Mouse (Mus musculus) c-Kit-negative CD71-positive TER-119-positive erythroid progenitor cells, embryonic 14.5 days (primary cell): Measurements from ENCODE around the gene Gpr55.

Source experiments
- DNase-seq: peaks from one replicate; pipeline ENCODE4 v3.0.0-alpha.2; 2013; ENCODE audit warnings: low read depth, low spot score

The Gpr55 gene

GRCm38 (mm10) chr1:85916830-85917450 lies 43.9 kb downstream of the Gpr55 start:
- DNase-seq, result no peak

GRCm38 (mm10) chr1:85915890-85916289 lies 44.9 kb downstream of the Gpr55 start:
- no peak for DNase-seq

GRCm38 (mm10) chr1:85913078-85913755 lies 47.6 kb downstream of the Gpr55 start:
- DNase-seq, result no peak

GRCm38 (mm10) chr1:85908754-85909590 lies 51.8 kb downstream of the Gpr55 start:
- DNase-seq, result no peak

- no peak for DNase-seq
Observed at GRCm38 (mm10) chr1:85906892-85907291, 53.9 kb downstream of the Gpr55 start.

GRCm38 (mm10) chr1:85902108-85902561 lies 58.7 kb downstream of the Gpr55 start:
- no peak for DNase-seq

GRCm38 (mm10) chr1:85901516-85902107 lies 59.2 kb downstream of the Gpr55 start:
- DNase-seq, result no peak

- no peak for DNase-seq
Observed at GRCm38 (mm10) chr1:85900521-85901333, 60.1 kb downstream of the Gpr55 start.

GRCm38 (mm10) chr1:85899388-85899761 lies 61.4 kb downstream of the Gpr55 start:
- DNase-seq, result no peak

- no peak for DNase-seq
Observed at GRCm38 (mm10) chr1:85898761-85899387, 61.9 kb downstream of the Gpr55 start.

GRCm38 (mm10) chr1:85897901-85898760 lies 62.7 kb downstream of the Gpr55 start:
- DNase-seq, result no peak

- no peak for DNase-seq
Observed at GRCm38 (mm10) chr1:85896781-85897700, 63.8 kb downstream of the Gpr55 start.

- no peak for DNase-seq
Observed at GRCm38 (mm10) chr1:85896110-85896509, 64.7 kb downstream of the Gpr55 start.

GRCm38 (mm10) chr1:85895391-85895837 lies 65.4 kb downstream of the Gpr55 start:
- DNase-seq, result no peak

- DNase-seq, result no peak
Observed at GRCm38 (mm10) chr1:85894748-85895360, 66.0 kb downstream of the Gpr55 start.

GRCm38 (mm10) chr1:85894231-85894747 lies 66.5 kb downstream of the Gpr55 start, which contains the start of gene Itm2c:
TSS of gene Itm2c (plus strand) at chr1:85894281.
- DNase-seq, result peak; percentile 15
